Mouse (Mus musculus) liver, embryonic 13.5 days (tissue): ENCODE results near the gene Rcc2. TPM values are rescaled to one million over a fixed set of nuclear protein-coding genes. Genes with fewer than 3 reads are reported as not detected.
A peak's percentile ranks its signal among the peaks of the same experiment; 100 is the strongest.

Experiments
- ATAC-seq: fragments of 200-750 bp; cut with Nextera tagmentation; 2 replicates; pipeline ENCODE4 v1.8.0; 2017; ENCODE audit warnings: low read depth, mild to moderate bottlenecking, moderate number of reproducible peaks, moderate library complexity
- DNase-seq: peaks from one replicate; pipeline ENCODE4 v3.0.0; 2022
- H3K27ac ChIP-seq: fragments of 300-500 bp; sonication (generic); 2 replicates; pipeline ENCODE4 v1.5.1; 2015; ENCODE audit warnings: moderate library complexity, mild to moderate bottlenecking, inconsistent platforms
- H3K27me3 ChIP-seq: fragments of 300-500 bp; sonication (generic); 2 replicates; pipeline ENCODE4 v1.6.1; 2015; ENCODE audit warnings: mild to moderate bottlenecking, inconsistent platforms
- H3K36me3 ChIP-seq: fragments of 300-500 bp; sonication (generic); 2 replicates; pipeline ENCODE4 v1.6.1; 2015; ENCODE audit warnings: mild to moderate bottlenecking, inconsistent platforms
- H3K4me1 ChIP-seq: fragments of 300-500 bp; sonication (generic); replicated peaks from 2 replicates; pipeline ENCODE4 v1.6.1; 2015; ENCODE audit warnings: inconsistent platforms
- H3K4me2 ChIP-seq: fragments of 300-500 bp; sonication (generic); 2 replicates; pipeline ENCODE4 v1.6.1; 2015; ENCODE audit warnings: inconsistent platforms, mild to moderate bottlenecking, moderate library complexity
- H3K4me3 ChIP-seq: fragments of 300-500 bp; sonication (generic); replicated peaks from 2 replicates; pipeline ENCODE4 v1.5.1; 2015; ENCODE audit warnings: mild to moderate bottlenecking, inconsistent platforms
- H3K9ac ChIP-seq: fragments of 300-500 bp; sonication (generic); 2 replicates; pipeline ENCODE4 v1.6.1; 2015; ENCODE audit warnings: mild to moderate bottlenecking, inconsistent platforms
- H3K9me3 ChIP-seq: fragments of 300-500 bp; sonication (generic); replicated peaks from 2 replicates; pipeline ENCODE4 v1.6.1; 2016; ENCODE audit warnings: inconsistent platforms
- WGBS: fragments of 180-500 bp; shearing (Covaris S2); methylation state at CpG from one replicate; pipeline ENCODE4 v1.1.7; 2015; ENCODE audit not compliant: insufficient replicate concordance; 5-methylcytosine and 5-hydroxymethylcytosine counted together
- polyA plus RNA-seq: library from polyadenylated mRNA; unstranded; fragments of >200 nt; fragmentation: Nextera tagmentation; extraction: Ambion mirVana; gene quantifications from 2 replicates; pipeline ENCODE4 v1.2.1, GENCODE M21; 2015

Rcc2 gene
- 20.6 and 25.7 TPM in 2 replicates for polyA plus RNA-seq

- DNase-seq (no peak), ATAC-seq (no peak)
- H3K27ac ChIP-seq = peak within 1 kb of the TSS; percentile 97
- peak within 1 kb of the TSS; percentile 96 for H3K4me2 ChIP-seq
- H3K4me3 ChIP-seq = peak within 1 kb of the TSS; percentile 95
- WGBS = 5% methylated on average over 20 of the region's 20 CpGs
- peaks cover 75% of the 10 kb centered on the region for H3K4me1 ChIP-seq
- H3K36me3 ChIP-seq = peaks cover 18% of the 10 kb centered on the region
- peak within 1 kb of the TSS; percentile 98 for H3K9ac ChIP-seq
- H3K27me3 ChIP-seq = no peaks in the 10 kb centered on the region
- no peaks in the 10 kb centered on the region for H3K9me3 ChIP-seq
These were observed at the start of gene Rcc2 for GRCm38 (mm10) chr4:140700269-140701018. Gene Rcc2 (plus strand): TSS chr4:140700541.

- H3K9me3 ChIP-seq = no peaks in the 10 kb centered on the region
- peaks cover 23% of the 10 kb centered on the region for H3K27me3 ChIP-seq
- no peak for ATAC-seq
- no peak for DNase-seq
- H3K4me1 ChIP-seq = peaks cover 13% of the 10 kb centered on the region
- 29% methylated on average over 14 of the region's 14 CpGs for WGBS
- no peak overlapping the region for H3K9ac ChIP-seq
- H3K36me3 ChIP-seq = no peaks in the 10 kb centered on the region
- H3K4me3 ChIP-seq = no peak overlapping the region
- no peak overlapping the region for H3K27ac ChIP-seq
- H3K4me2 ChIP-seq = no peak overlapping the region
These were observed 46.3 kb upstream of the Rcc2 start for GRCm38 (mm10) chr4:140653835-140654583.

GRCm38 (mm10) chr4:140654798-140655197, 45.5 kb upstream of the Rcc2 start:
- no peak overlapping the region for H3K9ac ChIP-seq
- 36% methylated on average over 8 of the region's 8 CpGs for WGBS
- peaks cover 10% of the 10 kb centered on the region for H3K4me1 ChIP-seq
- H3K9me3 ChIP-seq = no peaks in the 10 kb centered on the region
- ATAC-seq (no peak), DNase-seq (no peak)
- H3K4me3 ChIP-seq = no peak overlapping the region
- H3K27me3 ChIP-seq = peaks cover 16% of the 10 kb centered on the region
- no peak overlapping the region for H3K27ac ChIP-seq
- H3K4me2 ChIP-seq = no peak overlapping the region
- no peaks in the 10 kb centered on the region for H3K36me3 ChIP-seq

- H3K27ac ChIP-seq = no peak overlapping the region
- DNase-seq (no peak), ATAC-seq (no peak)
- H3K9ac ChIP-seq = no peak overlapping the region
- no peaks in the 10 kb centered on the region for H3K9me3 ChIP-seq
- no peak overlapping the region for H3K4me3 ChIP-seq
- peaks cover 10% of the 10 kb centered on the region for H3K4me1 ChIP-seq
- WGBS = 69% methylated on average over 8 of the region's 8 CpGs
- H3K36me3 ChIP-seq = no peaks in the 10 kb centered on the region
- H3K27me3 ChIP-seq = peaks cover 9% of the 10 kb centered on the region
- H3K4me2 ChIP-seq = no peak overlapping the region
These were observed 43.8 kb upstream of the Rcc2 start for GRCm38 (mm10) chr4:140656529-140656928.

- no peaks in the 10 kb centered on the region for H3K36me3 ChIP-seq
- no peaks in the 10 kb centered on the region for H3K9me3 ChIP-seq
- 0 out of 2 replicates have a peak, but pooled peaks have one; percentile 28 for ATAC-seq
- H3K27ac ChIP-seq = 0 out of 2 replicates have a peak overlapping the region, but pooled peaks have one; percentile 14
- H3K4me1 ChIP-seq = peaks cover 21% of the 10 kb centered on the region
- H3K9ac ChIP-seq = no peak overlapping the region
- DNase-seq = no peak
- no peak overlapping the region for H3K4me3 ChIP-seq
- peaks cover 17% of the 10 kb centered on the region for H3K27me3 ChIP-seq
- H3K4me2 ChIP-seq = peak overlapping the region; percentile 24; the same call in 1 of the 2 replicates
- 48% methylated on average over 24 of the region's 24 CpGs for WGBS
These were observed 42.4 kb upstream of the Rcc2 start for GRCm38 (mm10) chr4:140657681-140658575.

GRCm38 (mm10) chr4:140661406-140662022, 38.8 kb upstream of the Rcc2 start:
- DNase-seq = no peak
- WGBS = 55% methylated on average over 18 of the region's 18 CpGs
- Histone ChIP-seq H3K27ac (no peak overlapping the region), H3K36me3 (no peaks in the 10 kb centered on the region), H3K27me3 (peaks cover 13% of the 10 kb centered on the region; the same call in 1 of the 2 replicates), H3K9me3 (no peaks in the 10 kb centered on the region), H3K4me3 (no peak overlapping the region), H3K4me2 (no peak overlapping the region), H3K9ac (no peak overlapping the region), H3K4me1 (peaks cover 28% of the 10 kb centered on the region)
- ATAC-seq = no peak

- DNase-seq = no peak
- Histone ChIP-seq H3K36me3 (no peaks in the 10 kb centered on the region), H3K9me3 (no peaks in the 10 kb centered on the region), H3K4me1 (peaks cover 24% of the 10 kb centered on the region), H3K27ac (no peak overlapping the region), H3K4me3 (no peak overlapping the region), H3K4me2 (no peak overlapping the region), H3K27me3 (peaks cover 13% of the 10 kb centered on the region; the same call in 1 of the 2 replicates), H3K9ac (no peak overlapping the region)
- no peak for ATAC-seq
- WGBS = 7% methylated on average over 7 of the region's 7 CpGs
These were observed 37.9 kb upstream of the Rcc2 start for GRCm38 (mm10) chr4:140662453-140662852.

GRCm38 (mm10) chr4:140662882-140663585, 37.3 kb upstream of the Rcc2 start:
- WGBS = 28% methylated on average over 10 of the region's 10 CpGs

GRCm38 (mm10) chr4:140665053-140665452, 35.3 kb upstream of the Rcc2 start:
- H3K4me1 ChIP-seq = peaks cover 18% of the 10 kb centered on the region
- no peak overlapping the region for H3K9ac ChIP-seq
- H3K36me3 ChIP-seq = no peaks in the 10 kb centered on the region
- ATAC-seq (no peak), DNase-seq (no peak)
- 64% methylated on average over 7 of the region's 7 CpGs for WGBS
- peaks cover 13% of the 10 kb centered on the region; the same call in 1 of the 2 replicates for H3K27me3 ChIP-seq
- no peak overlapping the region for H3K4me3 ChIP-seq
- no peak overlapping the region for H3K27ac ChIP-seq
- no peaks in the 10 kb centered on the region for H3K9me3 ChIP-seq
- H3K4me2 ChIP-seq = no peak overlapping the region

More at GRCm38 (mm10) chr4:140662882-140663585, 37.3 kb upstream of the Rcc2 start:
- Histone ChIP-seq H3K9ac (no peak overlapping the region), H3K9me3 (no peaks in the 10 kb centered on the region), H3K27ac (no peak overlapping the region), H3K4me3 (no peak overlapping the region), H3K4me2 (no peak overlapping the region), H3K27me3 (peaks cover 13% of the 10 kb centered on the region; the same call in 1 of the 2 replicates), H3K4me1 (peaks cover 19% of the 10 kb centered on the region), H3K36me3 (no peaks in the 10 kb centered on the region)
- DNase-seq (no peak), ATAC-seq (no peak)

- 45% methylated on average over 11 of the region's 11 CpGs for WGBS
- H3K27ac ChIP-seq = no peak within 1 kb of the TSS
- peaks cover 13% of the 10 kb centered on the region; the same call in 1 of the 2 replicates for H3K27me3 ChIP-seq
- DNase-seq (no peak), ATAC-seq (no peak)
- H3K9ac ChIP-seq = no peak within 1 kb of the TSS
- H3K4me2 ChIP-seq = no peak within 1 kb of the TSS
- peaks cover 18% of the 10 kb centered on the region for H3K4me1 ChIP-seq
- H3K36me3 ChIP-seq = no peaks in the 10 kb centered on the region
- H3K4me3 ChIP-seq = no peak within 1 kb of the TSS
- no peaks in the 10 kb centered on the region for H3K9me3 ChIP-seq
These were observed 34.6 kb upstream of the Rcc2 start, which contains the start of gene Arhgef10l for GRCm38 (mm10) chr4:140665760-140666159. Gene Arhgef10l (minus strand): TSS chr4:140666012.
